Mouse (Mus musculus) central nervous system, embryonic 18 days (tissue): ENCODE measurements around the gene Nucks1. TPM values are rescaled to one million over a fixed set of nuclear protein-coding genes. Genes with fewer than 3 reads are reported as not detected.

Experiments
- polyA plus RNA-seq: library from polyadenylated mRNA; depleted of rRNA; stranded (reverse); fragments of >200 nt; gene quantifications from 2 replicates; pipeline ENCODE4 v1.2.3, GENCODE M21; 2012; rRNA removed

Gene Nucks1
- 48.2 and 48.4 TPM in 2 replicates for polyA plus RNA-seq

GRCm38 (mm10) chr1:131910001-131910648 lies at the start of gene Nucks1:
Nucks1 (plus strand) TSS chr1:131910534.

GRCm38 (mm10) chr1:131867093-131867945 lies 43.0 kb upstream of the Nucks1 start, which contains the start of gene Rab29:
Rab29 (plus strand) TSS chr1:131867224.

GRCm38 (mm10) chr1:131962606-131963084 lies 52.3 kb downstream of the Nucks1 start, which contains the start of gene Slc45a3:
Slc45a3 (plus strand) TSS chr1:131962967.

Other genes starting within 250 kb of the Nucks1 start
- gene Rab7b, start 221.8 kb upstream of the Nucks1 start, polyA plus RNA-seq, result 0.85 and 0.87 TPM in 2 replicates
- 0.17 TPM in 2 replicates for gene Slc26a9, start 166.5 kb upstream of the Nucks1 start, polyA plus RNA-seq
- 0.13 and 0.15 TPM in 2 replicates for gene Pm20d1, start 113.2 kb upstream of the Nucks1 start, polyA plus RNA-seq
- 21.1 and 21.2 TPM in 2 replicates for gene Slc41a1, start 83.0 kb upstream of the Nucks1 start, polyA plus RNA-seq
- 7.8 and 8.1 TPM in 2 replicates for gene Rab29, start 43.3 kb upstream of the Nucks1 start, polyA plus RNA-seq
- 1.9 and 2.3 TPM in 2 replicates for gene Slc45a3, start 52.4 kb downstream of the Nucks1 start, polyA plus RNA-seq
- gene Elk4, start 97.1 kb downstream of the Nucks1 start, polyA plus RNA-seq, result 14.3 and 14.6 TPM in 2 replicates
- 4.3 and 5.2 TPM in 2 replicates for gene Mfsd4a, start 157.5 kb downstream of the Nucks1 start, polyA plus RNA-seq
- gene Cdk18, start 229.2 kb downstream of the Nucks1 start, polyA plus RNA-seq, result 4.3 and 4.9 TPM in 2 replicates